Mouse (Mus musculus) thymus, adult 2 months (tissue): ENCODE measurements at regions not wholly inside any gene's neighbourhood (a gene's known extent, or its start where the extent isn't known, plus 50 kb on each side); places are given as distances from the start of the nearest gene placed in this dataset.

Experiments
- CTCF ChIP-seq: fragments of 200-500 bp; IDR thresholded peaks from 2 replicates; pipeline ENCODE4 v1.5.1; 2012; ENCODE audit warnings: mild to moderate bottlenecking, control low read depth, low read length, moderate library complexity, borderline replicate concordance; ENCODE audit not compliant: control insufficient read depth, poor library complexity, insufficient read depth; ENCODE audit errors: extremely low read depth
- POLR2A ChIP-seq: fragments of 200-500 bp; IDR thresholded peaks from 2 replicates; pipeline ENCODE4 v1.6.1; 2012; ENCODE audit warnings: mild to moderate bottlenecking, low read length, control low read depth, moderate library complexity; ENCODE audit not compliant: control insufficient read depth, poor library complexity, insufficient read depth; ENCODE audit errors: extremely low read depth

- TF ChIP-seq POLR2A (no peak), CTCF (no peak)
These were observed 61.6 kb upstream of the Oxtr start for GRCm38 (mm10) chr6:112551298-112551697.
